Mouse (Mus musculus): Measurements from ENCODE around the gene Dach1.

Dach1 gene

GRCm38 (mm10) chr14:97855345-97855744, 314.2 kb downstream of the Dach1 start:
- DNase-seq (ENCODE audit: low spot score in 2 of 2): no peak

- DNase-seq (ENCODE audit: low spot score in 2 of 2): no peak
Measured at GRCm38 (mm10) chr14:97850486-97850885, 319.1 kb downstream of the Dach1 start.

- DNase-seq (ENCODE audit: low spot score in 2 of 2): no peak
Measured at GRCm38 (mm10) chr14:97847641-97848040, 321.9 kb downstream of the Dach1 start.

- no peak for DNase-seq (ENCODE audit: low spot score in 2 of 2)
Measured at GRCm38 (mm10) chr14:97839275-97839674, 330.3 kb downstream of the Dach1 start.

DNA sequence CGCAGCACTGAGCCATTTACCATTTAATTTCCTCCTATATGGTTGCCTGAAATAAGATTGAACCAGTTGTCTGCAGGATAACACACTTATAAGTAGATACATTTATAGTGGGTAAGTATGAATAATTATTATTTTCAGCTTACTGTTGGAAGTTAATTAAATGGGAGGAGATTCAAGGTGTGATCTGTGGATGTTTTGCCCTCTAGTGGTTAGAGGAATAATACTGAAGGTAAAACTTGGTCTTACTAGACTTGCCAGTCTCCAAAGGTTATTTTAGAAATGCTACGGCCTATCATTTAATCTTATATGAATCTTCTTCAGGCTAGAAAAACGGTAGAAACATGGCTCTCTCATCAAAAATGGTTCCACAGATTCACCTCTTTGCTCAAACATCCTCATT, 339.7 kb downstream of the Dach1 start:
- no peak for DNase-seq (ENCODE audit: low spot score in 2 of 2)

- DNase-seq (ENCODE audit: low spot score in 2 of 2): no peak
Measured at GRCm38 (mm10) chr14:97814555-97815175, 354.9 kb downstream of the Dach1 start.

DNA sequence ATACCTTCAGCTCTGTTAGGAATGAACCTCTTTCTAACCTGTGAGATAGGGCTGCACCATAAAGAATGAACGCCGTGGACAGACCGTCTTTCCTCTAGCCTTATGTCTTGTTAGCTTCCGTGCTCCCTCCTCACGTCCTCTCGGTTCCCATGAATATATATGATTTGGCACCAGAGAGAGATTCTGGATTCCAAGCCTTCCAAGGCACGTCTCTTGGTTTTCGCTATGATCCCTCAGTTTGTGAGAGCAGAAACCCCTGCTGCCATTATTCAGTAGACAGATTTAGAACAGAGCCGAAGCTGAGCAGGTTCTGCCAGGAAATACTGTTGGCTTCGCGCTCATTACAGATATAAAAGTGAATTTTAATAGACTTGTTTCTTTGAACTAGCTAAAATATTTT, 356.0 kb downstream of the Dach1 start:
- no peak for DNase-seq (ENCODE audit: low spot score in 2 of 2)

DNA sequence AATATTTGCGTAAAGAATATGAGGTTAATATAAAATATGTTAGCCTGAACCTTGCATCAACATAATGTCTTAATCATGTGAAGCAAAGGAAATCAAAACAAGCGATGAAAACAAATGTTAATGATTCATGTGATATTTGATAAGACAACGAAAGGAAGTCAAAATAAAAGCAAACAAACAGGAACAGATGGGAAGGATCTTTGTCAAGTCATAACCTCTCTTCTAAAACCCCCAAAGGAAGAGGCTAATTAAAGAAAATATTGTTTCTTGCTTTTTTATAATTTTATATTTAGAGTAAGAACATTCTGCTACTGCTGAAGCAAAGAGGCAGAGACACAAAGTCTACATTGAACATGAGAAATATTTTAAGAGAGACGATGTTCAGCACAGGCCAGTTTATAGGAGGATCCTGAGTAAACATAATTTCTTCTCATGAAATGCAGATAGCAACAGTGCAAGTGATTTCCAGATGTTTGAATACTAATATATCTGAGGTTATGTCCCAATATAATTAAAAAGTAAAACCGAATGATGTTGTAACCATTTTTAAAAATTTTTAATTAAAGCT, 374.1 kb downstream of the Dach1 start:
- no peak for DNase-seq (ENCODE audit: low spot score in 2 of 2)

GRCm38 (mm10) chr14:97774135-97774767, 395.3 kb downstream of the Dach1 start:
- DNase-seq (ENCODE audit: low spot score in 2 of 2): no peak

GRCm38 (mm10) chr14:97754400-97754799, 415.2 kb downstream of the Dach1 start:
- no peak for DNase-seq (ENCODE audit: low spot score in 2 of 2)

DNA sequence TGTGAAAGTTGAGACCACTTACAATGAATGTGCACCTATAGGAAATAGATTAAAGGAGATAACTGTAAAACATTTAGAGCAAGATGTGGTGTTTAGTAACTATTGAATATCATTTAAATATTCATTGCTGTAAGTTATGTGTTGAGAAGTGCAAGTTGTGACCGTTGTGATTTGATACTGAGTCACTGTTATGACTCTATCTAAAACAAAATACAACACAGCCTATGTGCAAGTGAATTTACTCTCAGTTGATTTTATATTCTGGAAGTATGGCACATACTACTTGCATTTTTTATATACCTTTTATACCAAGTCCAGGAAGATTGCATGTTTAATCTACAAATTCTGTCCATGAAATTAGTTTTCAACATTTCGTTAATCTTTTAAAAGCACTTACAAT, 415.6 kb downstream of the Dach1 start:
- DNase-seq (ENCODE audit: low spot score in 2 of 2): no peak

GRCm38 (mm10) chr14:97743252-97743651, 426.3 kb downstream of the Dach1 start:
- no peak for DNase-seq (ENCODE audit: low spot score in 2 of 2)

DNA sequence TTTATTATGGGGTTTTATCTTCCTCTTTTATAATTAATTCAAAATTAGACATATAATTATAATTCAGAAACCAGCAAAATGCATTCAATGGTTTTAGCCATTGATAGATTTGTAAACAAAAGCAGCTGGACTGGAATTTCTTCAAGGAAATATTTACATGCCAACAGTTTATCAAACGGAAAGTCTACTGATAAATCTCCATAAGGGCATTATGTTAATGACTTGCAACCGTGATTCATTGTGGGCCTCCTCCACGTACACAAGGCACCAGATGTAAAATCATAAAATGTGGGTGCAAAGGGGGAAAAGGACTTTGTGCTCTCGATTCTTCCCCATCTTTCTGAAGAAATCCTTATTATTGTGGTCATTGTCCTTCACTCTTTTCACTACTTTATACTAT, 426.8 kb downstream of the Dach1 start:
- DNase-seq (ENCODE audit: low spot score in 2 of 2): no peak

All from urinary bladder, postnatal 4 days (tissue).